Mouse (Mus musculus) hindbrain, embryonic 13.5 days (tissue): ENCODE results near the gene D1Ertd622e. TPM values are rescaled to one million over a fixed set of nuclear protein-coding genes. Genes with fewer than 3 reads are reported as not detected.

ENCODE experiments used
- ATAC-seq: fragments of 200-750 bp; cut with Nextera tagmentation; 2 replicates; pipeline ENCODE4 v1.8.0; 2017; ENCODE audit warnings: moderate TSS enrichment; ENCODE audit not compliant: low FRiP score
- H3K27ac ChIP-seq: fragments of 300-500 bp; sonication (generic); 2 replicates; pipeline ENCODE4 v1.5.1; 2015; ENCODE audit warnings: inconsistent platforms, mild to moderate bottlenecking, moderate library complexity
- H3K27me3 ChIP-seq: fragments of 300-500 bp; sonication (generic); 2 replicates; pipeline ENCODE4 v1.6.1; 2015; ENCODE audit warnings: mild to moderate bottlenecking, inconsistent platforms
- H3K36me3 ChIP-seq: fragments of 300-500 bp; sonication (generic); 2 replicates; pipeline ENCODE4 v1.6.1; 2015; ENCODE audit warnings: mild to moderate bottlenecking, inconsistent platforms
- H3K4me1 ChIP-seq: fragments of 300-500 bp; sonication (generic); replicated peaks from 2 replicates; pipeline ENCODE4 v1.6.1; 2015; ENCODE audit warnings: inconsistent platforms
- H3K4me2 ChIP-seq: fragments of 300-500 bp; sonication (generic); 2 replicates; pipeline ENCODE4 v1.6.1; 2015; ENCODE audit warnings: inconsistent platforms, mild to moderate bottlenecking, moderate library complexity
- H3K4me3 ChIP-seq: fragments of 300-500 bp; sonication (generic); 2 replicates; pipeline ENCODE4 v1.5.1; 2015; ENCODE audit warnings: mild to moderate bottlenecking, inconsistent platforms
- H3K9ac ChIP-seq: fragments of 300-500 bp; sonication (generic); 2 replicates; pipeline ENCODE4 v1.6.1; 2015; ENCODE audit warnings: mild to moderate bottlenecking, inconsistent platforms
- H3K9me3 ChIP-seq: fragments of 300-500 bp; sonication (generic); 2 replicates; pipeline ENCODE4 v1.6.1; 2016; ENCODE audit warnings: inconsistent platforms
- WGBS: fragments of 180-500 bp; shearing (Covaris S2); methylation state at CpG from one replicate; pipeline ENCODE4 v1.1.7; 2015; 5-methylcytosine and 5-hydroxymethylcytosine counted together
- polyA plus RNA-seq: library from polyadenylated mRNA; unstranded; fragments of >200 nt; fragmentation: Nextera tagmentation; extraction: Ambion mirVana; gene quantifications from 2 replicates; pipeline ENCODE4 v1.2.1, GENCODE M21; 2015

The D1Ertd622e gene
- polyA plus RNA-seq, 1 experiment from 2014 or later, result 50.4 TPM

GRCm38 (mm10) chr1:97564641-97565040 is 97.2 kb downstream of the D1Ertd622e start:
- WGBS, result 95% methylated on average over 1 of the region's 1 CpGs
- Histone ChIP-seq H3K4me3 (no peak overlapping the region), H3K27me3 (no peaks in the 10 kb centered on the region), H3K27ac (no peak overlapping the region), H3K4me1 (no peaks in the 10 kb centered on the region), H3K36me3 (no peaks in the 10 kb centered on the region), H3K9me3 (no peaks in the 10 kb centered on the region), H3K9ac (no peak overlapping the region), H3K4me2 (no peak overlapping the region)
- ATAC-seq, result no peak

DNA sequence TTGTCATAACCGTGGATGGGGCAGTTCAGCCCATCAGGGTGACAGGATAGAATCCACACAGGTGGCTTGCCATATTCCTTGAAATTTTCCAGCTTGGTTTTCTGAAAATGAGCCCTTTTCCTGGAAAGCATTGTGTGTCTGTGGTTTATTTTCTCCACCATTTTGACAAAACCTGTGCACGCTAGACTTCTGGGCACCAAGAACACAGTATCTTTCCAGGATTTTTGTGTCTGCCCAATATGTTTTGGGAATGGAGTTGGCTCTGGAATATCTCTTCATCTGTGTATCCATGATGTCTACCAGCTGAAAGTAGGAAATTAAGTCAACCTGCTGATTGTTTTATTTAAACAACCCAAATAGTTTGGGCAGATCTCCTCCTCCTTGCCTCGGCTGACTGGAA is 99.0 kb downstream of the D1Ertd622e start:
- 95% methylated on average over 3 of the region's 3 CpGs for WGBS
- no peaks in the 10 kb centered on the region for H3K27me3 ChIP-seq
- ATAC-seq, result no peak

More for the DNA sequence above, 99.0 kb downstream of the D1Ertd622e start:
- H3K9me3 ChIP-seq, result no peaks in the 10 kb centered on the region
- no peaks in the 10 kb centered on the region for H3K36me3 ChIP-seq
- H3K4me3 ChIP-seq, result no peak overlapping the region
- H3K27ac ChIP-seq, result no peak overlapping the region
- H3K9ac ChIP-seq, result no peak overlapping the region
- no peak overlapping the region for H3K4me2 ChIP-seq
- H3K4me1 ChIP-seq, result no peaks in the 10 kb centered on the region

Other genes with a start within 250 kb of the D1Ertd622e start
- 17.8 and 17.9 TPM in 2 replicates for gene Gin1, start 108.1 kb upstream of the D1Ertd622e start, polyA plus RNA-seq
- gene Ppip5k2, start 108.3 kb upstream of the D1Ertd622e start, polyA plus RNA-seq, result 64.0 and 69.2 TPM in 2 replicates